Mouse (Mus musculus) neural tube, embryonic 12.5 days (tissue): Measurements from ENCODE around the gene Slamf9. TPM values are rescaled to one million over a fixed set of nuclear protein-coding genes. Genes with fewer than 3 reads are reported as not detected.
A peak's percentile ranks its signal among the peaks of the same experiment; 100 is the strongest.

Source experiments
- ATAC-seq: fragments of 200-750 bp; cut with Nextera tagmentation; 2 replicates; pipeline ENCODE4 v1.8.0; 2017; ENCODE audit warnings: low read depth, mild to moderate bottlenecking, moderate TSS enrichment, moderate library complexity; ENCODE audit not compliant: low FRiP score
- H3K27ac ChIP-seq: fragments of 300-500 bp; sonication (generic); 2 replicates; pipeline ENCODE4 v1.5.1; 2016
- H3K27me3 ChIP-seq: fragments of 300-500 bp; sonication (generic); replicated peaks from 2 replicates; pipeline ENCODE4 v1.6.1; 2016; ENCODE audit warnings: mild to moderate bottlenecking
- H3K36me3 ChIP-seq: fragments of 300-500 bp; sonication (generic); 2 replicates; pipeline ENCODE4 v1.6.1; 2016; ENCODE audit warnings: mild to moderate bottlenecking
- H3K4me1 ChIP-seq: fragments of 300-500 bp; sonication (generic); 2 replicates; pipeline ENCODE4 v1.6.1; 2016
- H3K4me2 ChIP-seq: fragments of 300-500 bp; sonication (generic); replicated peaks from 2 replicates; pipeline ENCODE4 v1.6.1; 2016; ENCODE audit warnings: mild to moderate bottlenecking
- H3K4me3 ChIP-seq: fragments of 300-500 bp; sonication (generic); 2 replicates; pipeline ENCODE4 v1.5.1; 2016
- H3K9ac ChIP-seq: fragments of 300-500 bp; sonication (generic); 2 replicates; pipeline ENCODE4 v1.6.1; 2016; ENCODE audit warnings: mild to moderate bottlenecking
- H3K9me3 ChIP-seq: fragments of 300-500 bp; sonication (generic); 2 replicates; pipeline ENCODE4 v1.6.1; 2016; ENCODE audit warnings: mild to moderate bottlenecking
- WGBS: fragments of 180-500 bp; shearing (Covaris S2); methylation state at CpG from one replicate; pipeline ENCODE4 v1.1.7; 2016; 5-methylcytosine and 5-hydroxymethylcytosine counted together
- polyA plus RNA-seq: library from polyadenylated mRNA; unstranded; fragments of >200 nt; fragmentation: Nextera tagmentation; extraction: Ambion mirVana; gene quantifications from 2 replicates; pipeline ENCODE4 v1.2.1, GENCODE M21; 2016

Slamf9 gene
- polyA plus RNA-seq, 1 experiment from 2014 or later, result 0.19 TPM

GRCm38 (mm10) chr1:172484671-172485070 is 9.5 kb downstream of the Slamf9 start:
- peaks cover 54% of the 10 kb centered on the region for H3K4me1 ChIP-seq

GRCm38 (mm10) chr1:172485821-172486220 is 10.7 kb downstream of the Slamf9 start:
- H3K4me1 ChIP-seq, result peaks cover 62% of the 10 kb centered on the region
- H3K27me3 ChIP-seq, result no peaks in the 10 kb centered on the region
- H3K4me3 ChIP-seq, result peak overlapping the region; percentile 9; the same call in 1 of the 2 replicates
- H3K4me2 ChIP-seq, result peak overlapping the region; percentile 91
- peak overlapping the region; percentile 75; the same call in 1 of the 2 replicates for H3K9ac ChIP-seq
- 8% methylated on average over 6 of the region's 6 CpGs for WGBS
- H3K27ac ChIP-seq, result no peak overlapping the region
- peaks cover 18% of the 10 kb centered on the region; the same call in 1 of the 2 replicates for H3K36me3 ChIP-seq
- no peak for ATAC-seq
- no peaks in the 10 kb centered on the region for H3K9me3 ChIP-seq

More at GRCm38 (mm10) chr1:172484671-172485070, 9.5 kb downstream of the Slamf9 start:
- Histone ChIP-seq H3K4me2 (peak overlapping the region; percentile 91), H3K36me3 (peaks cover 18% of the 10 kb centered on the region; the same call in 1 of the 2 replicates), H3K9me3 (no peaks in the 10 kb centered on the region), H3K9ac (peak overlapping the region; percentile 75; the same call in 1 of the 2 replicates), H3K27me3 (no peaks in the 10 kb centered on the region), H3K4me3 (peak overlapping the region; percentile 67), H3K27ac (no peak overlapping the region)
- ATAC-seq, result no peak
- WGBS, result 39% methylated on average over 13 of the region's 13 CpGs

DNA sequence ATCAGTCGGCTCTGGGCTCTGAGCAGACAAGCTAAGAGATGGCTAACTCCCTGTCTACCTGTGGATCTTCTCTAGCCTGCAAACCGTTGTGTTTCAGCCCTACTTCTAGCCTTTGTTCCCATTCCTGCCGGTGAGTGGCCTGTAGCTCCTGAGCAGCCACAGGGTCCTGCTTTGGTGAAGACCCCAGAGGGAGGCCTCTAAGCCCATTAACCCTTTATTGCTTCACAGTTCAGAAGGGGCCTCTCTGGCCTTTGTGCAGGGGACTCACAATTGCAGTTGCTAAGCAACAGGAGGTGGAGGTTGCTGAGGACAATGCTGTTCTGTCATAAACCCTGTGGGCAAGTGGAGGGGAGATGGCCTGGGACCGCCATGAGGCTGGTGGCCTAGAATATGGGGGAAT is 11.1 kb downstream of the Slamf9 start:
- H3K27ac ChIP-seq, result no peak overlapping the region
- no peak for ATAC-seq
- H3K27me3 ChIP-seq, result no peaks in the 10 kb centered on the region
- no peaks in the 10 kb centered on the region for H3K9me3 ChIP-seq
- H3K36me3 ChIP-seq, result peaks cover 22% of the 10 kb centered on the region
- peak overlapping the region; percentile 9; the same call in 1 of the 2 replicates for H3K4me3 ChIP-seq
- H3K4me1 ChIP-seq, result peaks cover 62% of the 10 kb centered on the region
- peak overlapping the region; percentile 75; the same call in 1 of the 2 replicates for H3K9ac ChIP-seq
- H3K4me2 ChIP-seq, result peak overlapping the region; percentile 91
- 5% methylated on average over 4 of the region's 4 CpGs for WGBS

DNA sequence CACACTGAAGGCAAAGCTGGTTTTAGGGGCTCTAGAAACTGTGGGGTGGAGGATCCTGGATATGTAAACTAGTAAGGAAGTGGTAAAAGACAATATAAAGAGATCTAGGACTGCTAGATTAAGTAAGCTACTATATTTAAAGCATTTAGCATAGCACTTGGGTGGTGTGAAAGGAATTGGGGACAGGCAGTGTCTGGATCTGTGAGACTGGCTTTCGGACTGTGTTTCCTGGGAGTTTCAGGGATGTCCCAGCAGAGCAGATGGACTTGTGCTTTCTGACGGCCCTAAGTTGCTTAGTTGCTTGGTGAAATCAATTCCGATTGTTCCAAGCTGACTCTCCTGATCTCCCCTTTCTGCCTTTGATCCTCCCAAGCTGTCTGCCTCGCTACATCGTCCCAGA is 11.5 kb downstream of the Slamf9 start:
- Histone ChIP-seq H3K36me3 (peaks cover 25% of the 10 kb centered on the region), H3K9me3 (no peaks in the 10 kb centered on the region), H3K27ac (no peak overlapping the region), H3K9ac (peak overlapping the region; percentile 75; the same call in 1 of the 2 replicates), H3K4me1 (peaks cover 62% of the 10 kb centered on the region), H3K27me3 (no peaks in the 10 kb centered on the region), H3K4me2 (peak overlapping the region; percentile 91), H3K4me3 (no peak overlapping the region)
- ATAC-seq, result no peak
- 24% methylated on average over 5 of the region's 5 CpGs for WGBS

DNA sequence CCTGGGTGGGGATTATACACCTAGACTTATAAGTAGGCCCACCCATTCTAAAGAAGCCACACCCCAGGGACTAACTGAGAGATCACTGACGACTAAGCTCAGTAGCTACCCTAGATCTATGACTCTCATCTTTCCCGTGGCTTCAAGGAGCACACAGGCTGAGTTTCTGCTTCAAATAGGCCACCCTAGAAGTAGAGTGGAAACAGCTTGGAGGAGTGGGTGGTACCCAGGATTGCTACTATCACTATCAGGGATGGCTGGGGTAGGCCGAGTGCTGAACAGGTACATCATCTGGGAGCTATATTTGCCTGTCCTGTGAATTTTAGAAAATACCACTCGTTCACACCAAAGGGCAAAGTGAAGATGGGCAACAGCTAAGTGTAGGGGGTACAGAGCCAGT is 12.7 kb downstream of the Slamf9 start:
- WGBS, result 83% methylated on average over 4 of the region's 4 CpGs
- no peak overlapping the region for H3K4me2 ChIP-seq
- no peak overlapping the region for H3K4me3 ChIP-seq
- H3K36me3 ChIP-seq, result peaks cover 36% of the 10 kb centered on the region
- peaks cover 62% of the 10 kb centered on the region for H3K4me1 ChIP-seq
- no peak for ATAC-seq
- no peaks in the 10 kb centered on the region for H3K9me3 ChIP-seq
- no peak overlapping the region for H3K9ac ChIP-seq
- no peak overlapping the region for H3K27ac ChIP-seq
- H3K27me3 ChIP-seq, result no peaks in the 10 kb centered on the region

- H3K9ac ChIP-seq, result no peak overlapping the region
- peaks cover 46% of the 10 kb centered on the region for H3K36me3 ChIP-seq
- no peak overlapping the region for H3K27ac ChIP-seq
- H3K9me3 ChIP-seq, result no peaks in the 10 kb centered on the region
- ATAC-seq, result no peak
- no peak overlapping the region for H3K4me3 ChIP-seq
- WGBS, result 82% methylated on average over 7 of the region's 7 CpGs
- H3K4me1 ChIP-seq, result peaks cover 52% of the 10 kb centered on the region
- no peaks in the 10 kb centered on the region for H3K27me3 ChIP-seq
- H3K4me2 ChIP-seq, result no peak overlapping the region
Measured at GRCm38 (mm10) chr1:172488831-172489230, 13.7 kb downstream of the Slamf9 start.

DNA sequence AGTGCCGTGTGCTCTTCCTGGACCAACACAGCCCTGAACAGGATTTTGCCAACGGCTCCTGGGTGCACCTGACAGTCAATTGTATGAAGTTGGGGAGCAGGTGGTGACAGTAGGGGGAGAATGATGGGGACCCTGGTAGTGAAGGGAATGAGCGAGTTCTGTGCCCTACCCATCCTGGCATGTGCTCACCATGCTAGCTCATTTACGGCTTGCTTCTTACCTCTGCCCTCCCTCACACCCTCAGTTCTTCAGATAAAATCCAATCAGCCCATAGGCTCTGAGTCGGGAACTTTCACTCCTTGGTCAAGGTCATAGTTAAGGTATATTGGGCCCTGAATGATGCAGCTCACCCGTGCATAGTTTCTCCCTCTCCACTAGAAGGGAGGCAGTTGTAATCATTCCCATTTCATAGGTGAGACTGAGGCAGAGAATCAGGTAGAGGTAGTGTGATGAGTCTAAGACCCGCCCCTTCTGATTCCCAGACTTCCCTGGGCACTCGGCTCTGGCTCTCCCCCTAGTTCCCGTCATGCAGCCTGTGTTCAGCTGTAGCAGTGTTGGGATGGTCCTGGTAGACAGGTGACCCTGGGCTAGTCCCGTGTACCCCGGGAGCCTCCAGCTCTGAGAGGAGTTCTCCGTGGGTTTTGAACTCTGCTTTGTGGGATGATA is 14.6 kb downstream of the Slamf9 start:
- H3K4me3 ChIP-seq, result no peak overlapping the region
- WGBS, result 61% methylated on average over 12 of the region's 12 CpGs
- H3K27me3 ChIP-seq, result no peaks in the 10 kb centered on the region
- no peak overlapping the region for H3K27ac ChIP-seq
- H3K9me3 ChIP-seq, result no peaks in the 10 kb centered on the region
- peaks cover 55% of the 10 kb centered on the region for H3K36me3 ChIP-seq
- ATAC-seq, result peak; percentile 30
- H3K4me2 ChIP-seq, result peak overlapping the region; percentile 48
- H3K9ac ChIP-seq, result no peak overlapping the region
- H3K4me1 ChIP-seq, result peaks cover 43% of the 10 kb centered on the region

DNA sequence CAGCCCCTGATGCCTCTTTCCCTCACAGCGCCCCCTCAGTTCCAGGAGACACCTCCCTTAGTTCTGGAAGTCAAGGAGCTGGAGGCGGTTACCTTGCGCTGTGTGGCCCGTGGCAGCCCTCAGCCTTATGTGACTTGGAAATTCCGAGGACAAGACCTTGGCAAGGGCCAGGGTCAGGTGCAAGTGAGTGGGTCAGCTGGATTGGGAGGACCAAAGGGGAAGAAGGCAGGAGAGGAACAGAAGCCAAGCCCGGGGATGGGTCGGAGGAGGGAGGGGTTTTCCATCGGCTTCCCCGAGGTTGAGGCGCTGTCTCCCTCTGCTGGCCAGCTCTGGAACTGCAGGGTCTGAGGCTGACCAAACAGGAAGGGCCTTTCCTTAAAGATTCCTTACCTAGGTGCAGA is 15.1 kb downstream of the Slamf9 start:
- Histone ChIP-seq H3K4me1 (peaks cover 38% of the 10 kb centered on the region), H3K36me3 (peaks cover 60% of the 10 kb centered on the region), H3K4me2 (peak overlapping the region; percentile 48), H3K27ac (no peak overlapping the region), H3K9ac (no peak overlapping the region), H3K27me3 (no peaks in the 10 kb centered on the region), H3K4me3 (no peak overlapping the region), H3K9me3 (no peaks in the 10 kb centered on the region)
- 12% methylated on average over 10 of the region's 10 CpGs for WGBS
- peak; percentile 41 for ATAC-seq

DNA sequence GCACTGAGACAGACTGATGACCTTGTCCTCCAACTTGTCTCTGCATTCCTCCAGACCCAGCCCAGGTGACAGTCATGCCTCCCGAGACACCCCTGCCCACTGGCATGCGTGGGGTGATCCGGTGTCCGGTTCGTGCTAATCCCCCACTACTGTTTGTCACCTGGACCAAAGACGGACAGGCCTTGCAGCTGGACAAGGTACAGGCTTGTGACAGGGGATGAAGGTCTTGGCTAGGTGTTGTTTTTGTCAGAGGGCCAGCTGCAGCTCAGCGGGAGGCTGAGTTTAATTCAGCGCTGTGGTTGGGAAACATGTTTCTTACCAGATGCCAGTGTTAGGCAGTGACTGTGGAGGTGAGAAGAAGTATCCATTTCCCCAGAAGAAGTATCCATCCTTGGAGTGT is 16.9 kb downstream of the Slamf9 start:
- 83% methylated on average over 8 of the region's 8 CpGs for WGBS
- Histone ChIP-seq H3K36me3 (peaks cover 75% of the 10 kb centered on the region), H3K27me3 (no peaks in the 10 kb centered on the region), H3K4me1 (peaks cover 20% of the 10 kb centered on the region), H3K27ac (no peak overlapping the region), H3K9ac (no peak overlapping the region), H3K4me3 (no peak overlapping the region), H3K4me2 (no peak overlapping the region), H3K9me3 (no peaks in the 10 kb centered on the region)
- ATAC-seq, result no peak

GRCm38 (mm10) chr1:172493516-172493915 is 18.4 kb downstream of the Slamf9 start:
- Histone ChIP-seq H3K27ac (no peak overlapping the region), H3K4me2 (no peak overlapping the region), H3K9ac (no peak overlapping the region), H3K36me3 (peaks cover 84% of the 10 kb centered on the region), H3K27me3 (0 out of 2 replicates have a peak, but pooled peaks cover 2% of the 10 kb centered on the region), H3K9me3 (no peaks in the 10 kb centered on the region), H3K4me1 (peaks cover 16% of the 10 kb centered on the region), H3K4me3 (no peak overlapping the region)
- ATAC-seq, result no peak
- 81% methylated on average over 6 of the region's 6 CpGs for WGBS

DNA sequence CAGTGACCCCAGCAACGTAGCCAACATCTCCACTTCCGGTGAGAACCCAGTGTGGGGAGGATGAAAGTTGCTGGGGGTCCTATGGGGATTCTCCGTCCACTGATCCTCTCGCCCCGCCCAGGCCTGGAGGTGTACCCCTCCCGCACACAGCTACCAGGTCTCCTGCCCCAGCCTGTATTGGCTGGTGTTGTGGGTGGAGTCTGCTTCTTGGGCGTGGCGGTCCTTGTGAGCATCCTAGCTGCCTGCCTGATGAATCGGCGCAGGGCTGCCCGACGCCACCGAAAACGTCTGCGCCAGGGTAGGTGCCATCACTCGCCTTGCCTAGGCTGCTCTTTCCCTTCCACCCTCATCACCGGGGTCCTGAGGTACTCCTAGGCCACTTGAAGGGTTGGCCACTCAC is 20.9 kb downstream of the Slamf9 start:
- WGBS, result 81% methylated on average over 17 of the region's 17 CpGs
- no peak for ATAC-seq

GRCm38 (mm10) chr1:172497428-172497827 is 22.3 kb downstream of the Slamf9 start:
- ATAC-seq, result no peak
- no peak overlapping the region for H3K4me3 ChIP-seq
- peaks cover 27% of the 10 kb centered on the region for H3K27me3 ChIP-seq
- 88% methylated on average over 10 of the region's 10 CpGs for WGBS
- no peak overlapping the region for H3K27ac ChIP-seq
- H3K9me3 ChIP-seq, result no peaks in the 10 kb centered on the region
- H3K4me2 ChIP-seq, result no peak overlapping the region
- peaks cover 62% of the 10 kb centered on the region for H3K36me3 ChIP-seq
- peaks cover 25% of the 10 kb centered on the region for H3K4me1 ChIP-seq
- H3K9ac ChIP-seq, result no peak overlapping the region

More for the DNA sequence above, 20.9 kb downstream of the Slamf9 start:
- H3K27ac ChIP-seq, result no peak overlapping the region
- H3K4me2 ChIP-seq, result no peak overlapping the region
- H3K4me3 ChIP-seq, result no peak overlapping the region
- peaks cover 24% of the 10 kb centered on the region for H3K27me3 ChIP-seq
- H3K9me3 ChIP-seq, result no peaks in the 10 kb centered on the region
- H3K4me1 ChIP-seq, result peaks cover 18% of the 10 kb centered on the region
- no peak overlapping the region for H3K9ac ChIP-seq
- peaks cover 74% of the 10 kb centered on the region for H3K36me3 ChIP-seq
